Mouse (Mus musculus): Measurements from ENCODE around the gene Gm9747. TPM values are rescaled to one million over a fixed set of nuclear protein-coding genes. Genes with fewer than 3 reads are reported as not detected.

Gene Gm9747
- total RNA-seq (2021) = not detected
- long read RNA-seq, experiment 1, transcript Gm9747-201 (1 exons, 2,822 nt) = major isoform, 7 of 7 reads
- long read RNA-seq, experiment 1, partial matches to known transcripts = 0 of 7 reads
- long read RNA-seq, experiment 1, other reads (novel, unspliced or antisense) = 0 of 7 reads
- long read RNA-seq, experiment 2, partial matches to known transcripts = 0 of 4 reads
- long read RNA-seq, experiment 2, other reads (novel, unspliced or antisense) = 0 of 4 reads

DNA sequence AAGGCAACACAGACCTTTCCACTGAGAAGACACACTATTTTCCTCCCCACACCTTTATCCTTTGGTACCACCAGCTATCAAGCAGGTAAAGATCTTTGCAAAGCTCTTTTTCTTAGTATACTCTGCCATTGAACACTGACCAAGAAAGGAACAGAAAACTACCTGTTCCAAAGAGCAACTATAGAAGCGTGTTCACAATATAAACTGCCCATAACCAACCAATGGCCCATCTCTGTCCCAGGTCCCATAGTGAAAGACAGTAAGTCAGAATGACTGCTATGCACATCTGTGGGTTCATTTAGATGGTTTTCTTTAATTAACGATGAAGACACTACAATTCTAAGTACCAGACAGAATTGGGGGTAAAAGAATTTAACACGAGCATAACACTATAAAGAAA lies at the start of gene Gm9747:
Gene Gm9747, plus strand, starts transcription at position 301 of the 400 bp plus-strand sequence.
- no peak for DNase-seq

DNA sequence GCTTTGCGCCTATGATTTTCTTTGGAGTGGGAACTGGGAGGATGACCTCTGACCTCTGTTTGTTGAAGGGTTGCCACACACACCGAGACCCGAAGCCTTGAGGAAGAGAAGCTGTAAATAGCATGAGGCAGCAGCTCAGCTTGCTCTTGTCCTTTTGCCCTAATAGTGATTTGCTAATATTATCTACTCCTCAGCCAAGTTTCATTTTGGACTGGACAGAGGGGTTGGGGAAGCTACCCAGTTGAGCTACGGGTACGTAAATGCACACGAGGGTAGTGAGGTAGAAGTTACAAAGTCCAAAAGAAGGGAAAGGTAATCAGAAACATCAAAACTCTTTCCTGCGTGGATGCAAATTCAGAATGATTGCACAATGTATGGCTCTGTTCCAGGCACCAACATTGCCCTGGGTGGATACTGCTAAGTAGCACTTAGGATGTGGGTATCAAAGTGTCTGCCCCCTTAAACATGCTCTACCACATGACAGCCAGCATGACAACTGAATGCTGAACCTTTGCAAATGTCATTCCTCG lies 48.9 kb upstream of the Gm9747 start:
- DNase-seq = no peak

DNA sequence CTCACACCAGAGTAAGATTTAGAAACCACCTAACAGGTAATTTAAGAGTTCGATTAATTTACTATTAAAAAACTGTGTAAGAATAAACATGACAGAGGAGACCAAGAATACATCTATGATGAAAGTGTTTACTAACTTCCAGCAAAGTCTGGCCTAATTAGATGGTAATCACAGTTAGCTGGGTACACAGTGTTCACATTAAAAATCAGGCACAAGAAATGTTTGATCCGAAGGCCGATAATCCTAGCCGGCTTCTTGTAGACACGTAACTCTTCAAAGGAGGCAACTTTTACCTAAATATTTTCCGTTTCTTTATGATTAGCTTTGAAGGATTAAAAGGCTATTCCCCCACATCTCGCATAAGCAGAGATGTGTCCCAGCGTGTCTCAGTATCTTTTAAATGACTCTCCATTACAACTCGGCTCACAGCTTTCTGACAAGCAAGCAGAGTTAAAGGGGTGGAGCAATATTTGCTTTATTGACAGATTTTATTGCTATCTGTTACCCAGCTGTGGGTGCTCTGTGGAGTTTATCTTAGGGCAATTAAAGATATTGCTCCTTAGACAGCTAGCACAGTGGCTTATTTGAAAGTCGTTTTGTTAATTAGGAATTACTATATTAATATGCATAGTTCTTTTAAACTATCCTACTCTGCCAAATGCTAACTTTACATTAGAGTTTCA lies 44.2 kb upstream of the Gm9747 start:
- DNase-seq = no peak

DNA sequence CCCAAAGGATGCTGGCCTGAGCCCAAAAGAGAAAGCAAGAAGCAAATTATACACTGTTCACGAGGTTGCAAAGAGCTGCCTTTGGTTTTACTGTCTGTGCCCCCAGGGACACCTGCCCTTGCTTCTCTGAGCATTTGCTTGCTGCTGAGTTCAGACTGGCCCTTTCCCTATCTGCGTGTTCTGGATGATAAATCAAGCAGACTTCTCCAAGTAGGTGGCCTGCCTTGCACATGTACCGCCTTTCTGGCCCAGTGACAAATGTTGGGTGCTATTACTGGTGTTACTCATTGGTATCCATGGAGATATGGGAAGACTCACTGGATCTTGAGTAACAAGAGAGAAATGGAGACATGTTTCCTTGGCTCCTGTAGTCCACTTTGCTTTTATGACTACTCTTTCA lies 43.4 kb upstream of the Gm9747 start:
- no peak for DNase-seq

DNA sequence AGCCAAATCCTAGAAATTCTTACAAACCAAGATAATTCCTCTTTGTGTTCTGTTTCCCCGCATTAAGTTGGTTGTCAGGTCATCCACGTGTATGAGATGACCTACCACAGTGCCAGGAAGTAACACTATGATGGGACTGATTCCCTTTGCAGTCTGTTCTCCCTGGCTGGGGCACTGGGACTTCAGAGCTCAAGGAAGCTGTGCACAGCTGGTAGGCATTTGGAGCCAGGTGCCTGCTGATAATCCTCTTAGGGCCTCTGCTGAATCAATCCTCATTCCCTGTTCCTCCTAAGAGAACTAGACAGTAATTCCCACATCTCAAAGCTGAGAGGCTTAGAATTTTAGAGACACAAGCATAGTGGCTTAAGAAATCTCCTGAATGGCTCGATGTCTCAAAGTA lies 41.3 kb upstream of the Gm9747 start:
- no peak for DNase-seq

GRCm38 (mm10) chr1:82199918-82200317 lies 33.0 kb upstream of the Gm9747 start:
- no peak for DNase-seq

- DNase-seq = no peak
Observed at GRCm38 (mm10) chr1:82200636-82201035, 32.3 kb upstream of the Gm9747 start.

- no peak for DNase-seq
Observed at GRCm38 (mm10) chr1:82207511-82207910, 25.4 kb upstream of the Gm9747 start.

- DNase-seq = peak; percentile 5
Observed at GRCm38 (mm10) chr1:82220673-82221396, 12.1 kb upstream of the Gm9747 start.

DNA sequence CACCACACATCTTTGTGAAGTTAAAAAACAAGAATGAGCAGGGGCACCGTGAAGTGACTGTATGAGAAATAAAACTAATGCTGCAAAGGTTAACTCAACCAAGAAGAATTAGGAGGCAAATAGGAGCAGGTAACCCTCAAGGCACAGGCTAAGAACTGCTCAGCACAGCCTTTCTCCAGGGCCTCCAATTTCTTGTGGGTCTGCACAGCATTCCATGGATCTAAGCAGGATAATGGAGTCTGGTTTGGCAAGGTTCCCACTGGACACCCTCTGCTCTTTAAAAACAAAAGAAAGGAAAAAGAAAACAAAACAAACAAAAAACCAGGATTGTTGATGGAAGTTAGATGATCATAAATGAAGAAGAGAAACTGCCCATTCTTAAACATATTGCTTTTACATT lies 11.4 kb upstream of the Gm9747 start:
- DNase-seq = no peak

- DNase-seq = no peak
Observed at GRCm38 (mm10) chr1:82223042-82223795, 9.7 kb upstream of the Gm9747 start.

DNA sequence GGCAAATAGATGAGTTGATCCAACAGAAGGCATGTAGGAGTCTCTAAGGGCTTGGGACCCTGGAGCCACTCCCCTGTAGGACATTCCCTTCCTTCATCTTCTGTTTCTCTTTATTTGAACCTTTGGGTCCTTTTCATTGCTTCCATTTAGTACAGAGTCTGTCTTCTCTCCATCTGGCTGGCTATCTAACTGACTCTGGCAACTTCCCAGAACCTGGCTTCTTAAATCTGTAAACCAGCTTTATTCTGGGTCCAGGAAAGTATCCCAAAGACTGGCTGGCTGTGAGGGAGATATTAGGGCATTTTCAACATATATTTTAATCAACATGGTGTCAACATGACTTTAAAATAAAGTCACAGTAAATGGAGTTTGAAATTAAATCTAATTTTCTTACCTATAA lies 4.1 kb upstream of the Gm9747 start:
- DNase-seq = no peak

GRCm38 (mm10) chr1:82234616-82235015 lies 1.7 kb downstream of the Gm9747 start:
- DNase-seq = no peak

- DNase-seq = no peak
Observed at GRCm38 (mm10) chr1:82235455-82236104, 2.7 kb downstream of the Gm9747 start.

- no peak for DNase-seq
Observed at GRCm38 (mm10) chr1:82238245-82238644, 5.3 kb downstream of the Gm9747 start.

GRCm38 (mm10) chr1:82239409-82240201 lies 6.7 kb downstream of the Gm9747 start:
- no peak for DNase-seq

GRCm38 (mm10) chr1:82243260-82243825 lies 10.4 kb downstream of the Gm9747 start:
- DNase-seq = peak; percentile 35

- no peak for DNase-seq
Observed at GRCm38 (mm10) chr1:82245002-82245401, 12.1 kb downstream of the Gm9747 start.

- DNase-seq = no peak
Observed at GRCm38 (mm10) chr1:82247221-82247951, 14.5 kb downstream of the Gm9747 start.
